Mouse (Mus musculus) mouse embryonic stem cell (cell line): ENCODE measurements around the gene 2010111I01Rik.

ENCODE experiments used
- in situ Hi-C, 2 experiments: fragments of 300-500 bp; cut with MboI; formaldehyde crosslinking; loops; 1 replicate in 1 of 2; 3 replicates in 1 of 2; pipeline ENCODE4 v1.14.3; 2019 to 2020; ENCODE audit warnings: low sequenced_read_pairs in 2 of 2, low pct_unique_long_range_greater_than_20kb in 1 of 2, mixed read lengths in 1 of 2; ENCODE audit not compliant: unreplicated experiment in 1 of 2

Gene 2010111I01Rik

DNA sequence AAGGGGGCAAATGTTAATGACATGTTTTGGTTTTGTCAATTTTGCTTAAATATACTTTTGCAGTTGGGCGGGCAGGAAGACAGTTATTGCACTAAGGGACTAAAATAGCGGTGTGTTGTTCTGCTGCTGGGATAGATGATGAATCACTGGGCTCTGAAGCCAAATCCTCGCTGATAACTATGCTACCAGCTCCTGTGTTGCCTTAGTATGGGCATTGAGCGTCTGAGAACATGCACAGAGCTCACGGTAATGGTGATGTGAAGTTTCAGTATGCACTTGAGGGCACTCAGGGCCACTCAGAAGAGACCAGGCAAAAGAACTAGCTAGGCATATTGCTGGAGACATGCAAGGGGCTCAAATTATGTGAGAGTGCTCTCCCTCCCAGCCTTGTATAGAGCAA, 276.1 kb downstream of the 2010111I01Rik start:
- in situ Hi-C loops: no loop called here

DNA sequence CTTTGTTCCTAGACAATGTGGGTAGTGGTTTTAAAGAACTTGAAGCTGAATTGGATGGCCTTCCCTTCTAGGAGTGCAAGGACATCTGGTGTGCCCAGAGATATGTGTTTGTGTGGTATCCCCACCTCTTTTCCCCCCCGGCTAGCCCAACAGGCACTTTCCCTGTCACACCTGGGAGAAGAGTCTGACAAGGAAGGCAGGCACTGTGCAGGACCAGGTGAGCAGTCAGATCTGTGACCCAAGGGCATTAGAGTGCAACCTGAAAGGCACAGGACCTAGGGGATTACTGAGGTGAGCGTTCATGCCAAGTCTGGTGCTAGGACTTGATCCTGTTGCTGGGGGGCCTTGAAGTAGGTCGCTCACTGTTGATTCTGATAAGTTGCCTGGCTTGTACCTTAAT, 277.0 kb downstream of the 2010111I01Rik start:
- in situ Hi-C loops: no loop called here

DNA sequence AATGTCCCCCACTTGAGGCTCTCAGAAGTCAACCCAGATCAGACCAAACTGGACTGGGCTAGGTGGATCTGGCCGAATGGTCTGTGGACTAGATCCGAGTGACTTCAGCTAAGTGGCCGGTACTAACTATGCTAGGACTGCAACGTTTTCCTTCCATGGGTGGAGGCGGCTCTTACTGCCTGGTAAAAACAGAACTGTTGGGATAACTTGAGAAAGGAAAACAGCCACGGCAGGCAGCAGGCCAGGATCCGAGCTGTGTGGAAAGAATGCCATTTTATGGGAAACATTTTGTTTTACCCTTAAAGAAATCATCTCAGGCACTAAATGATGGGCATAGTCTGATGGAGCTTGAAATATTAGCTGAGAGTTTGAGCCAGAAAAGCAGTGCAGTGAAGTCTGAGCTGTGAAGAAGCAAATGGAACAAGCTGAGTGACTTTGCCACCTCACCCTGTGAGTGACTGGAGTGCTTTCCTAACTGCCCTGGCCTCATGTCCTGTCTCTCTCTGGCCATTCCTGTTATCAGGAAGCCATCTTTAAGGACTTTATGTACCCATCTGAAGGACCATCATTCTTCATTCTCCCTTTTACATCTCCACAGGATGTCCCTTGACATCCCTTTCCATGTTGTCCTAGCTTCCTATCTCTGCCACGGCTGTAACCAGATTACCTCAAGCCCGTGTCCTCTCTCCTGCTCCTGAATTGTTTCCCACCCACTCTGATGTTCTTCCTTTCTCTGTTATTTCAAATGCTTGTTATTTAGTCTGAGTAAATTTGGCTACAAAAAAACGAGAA, 277.9 kb downstream of the 2010111I01Rik start:
- in situ Hi-C loops: no loop called here

DNA sequence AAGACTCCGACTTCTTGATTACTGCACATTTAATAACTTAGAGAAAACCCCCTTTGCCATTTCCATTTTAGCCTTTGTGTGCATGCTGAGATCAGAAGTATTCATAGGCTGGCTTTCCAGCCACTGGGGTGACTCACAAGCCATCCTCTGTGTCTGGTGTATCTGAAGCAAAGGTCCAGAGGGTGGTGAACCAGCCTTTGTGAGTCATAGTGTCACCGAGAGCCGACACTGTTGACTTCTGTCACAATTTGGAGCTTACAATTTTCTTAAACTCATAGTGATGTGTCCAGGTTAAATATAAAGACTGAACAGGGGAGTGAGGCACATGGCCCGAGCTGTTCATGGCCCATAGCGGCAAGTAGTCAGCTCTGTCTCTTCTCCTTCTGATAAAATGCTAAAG, 278.9 kb downstream of the 2010111I01Rik start:
- in situ Hi-C loops: no loop called here

DNA sequence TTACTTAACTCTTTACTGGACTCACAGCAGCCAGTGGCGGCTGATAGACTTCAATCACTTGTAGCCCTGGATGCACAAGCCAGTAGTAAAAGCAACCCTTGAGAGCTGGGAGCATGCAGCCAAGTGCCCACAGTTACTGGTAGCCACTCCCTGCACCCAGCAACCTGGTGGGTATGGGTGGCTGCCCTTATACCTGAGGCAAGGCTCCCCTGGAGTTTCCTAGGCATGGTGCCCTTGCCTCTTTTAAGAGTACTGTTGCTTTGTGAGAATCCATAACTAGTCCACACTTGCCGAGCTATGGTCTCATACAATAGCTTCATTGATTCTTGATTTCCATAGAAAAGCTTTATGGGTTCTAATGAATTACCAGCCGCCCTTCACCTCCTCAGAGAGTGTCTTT, 279.7 kb downstream of the 2010111I01Rik start:
- in situ Hi-C loops: no loop called here

DNA sequence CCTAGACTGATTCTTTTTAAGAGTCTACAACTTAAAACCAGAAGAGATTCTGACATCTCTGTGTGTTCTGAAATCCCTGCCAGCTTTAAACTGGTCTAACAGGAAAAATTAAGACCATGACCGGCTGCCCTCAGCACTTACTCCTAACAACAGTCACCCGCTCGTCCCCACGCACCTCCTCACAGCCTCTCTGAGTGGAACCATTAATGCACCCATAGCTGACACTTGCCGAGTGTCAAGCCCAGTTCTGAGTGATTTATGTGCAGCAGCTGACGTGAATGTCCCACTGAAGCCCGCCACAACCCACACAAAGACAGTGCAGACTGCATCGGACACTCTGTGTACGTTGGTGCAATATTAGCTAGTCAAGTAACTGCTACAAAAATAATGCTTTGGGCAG, 280.5 kb downstream of the 2010111I01Rik start:
- in situ Hi-C loops: no loop called here

DNA sequence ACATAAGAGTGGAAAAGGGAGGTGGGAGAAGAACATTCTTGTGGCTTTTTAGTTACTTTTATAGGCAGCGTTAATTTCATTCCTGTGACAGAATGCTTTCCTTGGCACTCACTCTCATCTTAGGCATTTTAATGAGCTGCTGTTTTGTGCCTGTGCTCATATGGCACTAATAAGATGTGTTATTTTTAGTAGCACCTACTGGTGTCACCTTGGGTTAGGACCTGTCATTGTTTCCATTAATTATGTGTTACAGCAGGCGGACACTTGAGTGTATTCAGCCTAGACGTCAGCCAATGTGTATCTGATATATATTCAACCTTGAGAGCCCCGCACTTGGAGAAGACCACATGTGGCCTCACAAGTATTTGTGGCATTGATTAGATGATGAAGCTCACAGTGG, 281.1 kb downstream of the 2010111I01Rik start:
- in situ Hi-C loops: no loop called here

DNA sequence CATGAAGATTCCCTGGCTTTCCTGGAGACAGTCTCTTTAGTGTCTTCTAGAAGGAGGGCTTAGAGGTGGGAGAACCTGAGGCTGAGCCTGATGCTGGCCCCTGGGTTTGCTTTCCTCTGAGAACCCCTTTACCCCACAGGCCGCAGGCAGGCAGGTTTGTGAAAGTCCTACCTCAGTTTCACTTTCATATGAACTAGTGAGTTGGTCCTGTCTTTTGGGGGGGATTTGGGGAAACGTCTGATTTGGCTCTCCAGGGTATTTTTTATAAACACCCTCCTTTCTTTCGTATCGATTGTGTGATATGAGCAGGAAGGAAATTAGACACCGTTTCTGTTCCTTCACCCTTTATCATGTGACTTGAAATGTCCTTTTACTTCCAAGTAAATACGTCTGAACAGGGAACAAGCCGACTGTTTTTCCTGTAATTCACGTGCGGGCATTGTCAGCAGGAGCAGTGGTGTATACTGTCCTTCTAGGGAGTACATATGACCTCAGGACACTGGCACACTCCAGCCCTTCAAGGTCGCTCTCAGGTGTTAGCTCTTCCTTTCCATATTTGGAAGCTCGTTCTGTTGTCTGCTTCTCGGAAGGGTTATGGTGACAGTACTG, 281.7 kb downstream of the 2010111I01Rik start:
- in situ Hi-C loops: no loop called here

DNA sequence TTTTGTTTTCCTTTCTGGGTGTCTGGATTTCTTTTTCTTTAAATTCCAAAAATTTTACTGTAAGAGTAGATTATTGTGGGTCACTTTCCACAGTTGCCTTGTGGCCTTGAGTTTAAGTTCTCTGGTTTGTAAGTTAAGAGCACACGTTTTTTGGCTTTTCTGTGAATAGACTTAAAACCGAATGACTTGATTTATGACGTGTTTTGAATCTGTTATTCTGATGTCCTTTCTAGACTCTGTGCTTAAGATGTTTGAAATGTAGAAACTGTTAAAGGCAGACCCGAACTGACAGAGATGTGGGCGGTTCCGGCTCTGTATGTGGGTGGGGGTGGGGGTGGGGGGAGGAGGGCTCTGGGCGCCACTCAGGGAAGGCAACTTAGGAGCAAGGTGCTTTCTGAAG, 282.3 kb downstream of the 2010111I01Rik start:
- in situ Hi-C loops: no loop called here

DNA sequence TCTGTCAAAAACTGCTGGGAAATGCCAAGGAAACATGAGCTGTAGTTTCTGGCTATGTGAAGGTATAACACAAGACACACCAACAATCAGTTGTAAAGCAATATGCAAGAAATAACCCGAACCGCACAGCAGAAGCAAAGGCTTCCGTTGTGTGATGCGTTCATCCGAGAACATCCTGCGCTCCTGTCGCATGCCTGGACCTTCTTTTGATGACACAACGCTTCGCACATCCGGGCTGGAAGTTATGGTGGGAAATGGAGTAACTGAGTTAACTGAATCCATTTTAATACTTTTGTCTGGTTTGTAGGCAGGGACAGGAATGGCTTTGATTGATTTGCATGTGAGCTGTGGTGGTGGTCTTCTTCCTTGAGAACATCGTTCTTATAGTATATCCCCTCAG, 282.9 kb downstream of the 2010111I01Rik start:
- in situ Hi-C loops: no loop called here

DNA sequence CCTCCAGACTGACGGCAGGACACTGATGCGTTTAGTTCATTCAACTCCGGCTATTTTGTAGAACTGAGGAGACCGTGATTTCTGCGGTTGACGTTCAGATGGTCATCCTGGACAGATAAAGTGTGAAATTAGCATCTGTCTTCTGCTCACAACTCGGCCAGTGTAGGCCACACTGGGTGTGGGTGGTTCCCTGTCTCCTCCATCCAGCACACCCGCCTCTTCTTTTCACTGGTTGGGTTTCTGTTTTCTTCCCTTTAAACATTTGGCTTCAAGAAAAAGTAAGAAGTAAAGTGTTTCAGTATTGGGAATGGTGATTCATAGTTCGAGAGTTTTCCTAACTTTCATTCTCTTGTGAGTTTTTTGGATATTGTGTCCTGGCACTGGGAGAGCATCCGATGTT, 283.6 kb downstream of the 2010111I01Rik start:
- in situ Hi-C loops: no loop called here

DNA sequence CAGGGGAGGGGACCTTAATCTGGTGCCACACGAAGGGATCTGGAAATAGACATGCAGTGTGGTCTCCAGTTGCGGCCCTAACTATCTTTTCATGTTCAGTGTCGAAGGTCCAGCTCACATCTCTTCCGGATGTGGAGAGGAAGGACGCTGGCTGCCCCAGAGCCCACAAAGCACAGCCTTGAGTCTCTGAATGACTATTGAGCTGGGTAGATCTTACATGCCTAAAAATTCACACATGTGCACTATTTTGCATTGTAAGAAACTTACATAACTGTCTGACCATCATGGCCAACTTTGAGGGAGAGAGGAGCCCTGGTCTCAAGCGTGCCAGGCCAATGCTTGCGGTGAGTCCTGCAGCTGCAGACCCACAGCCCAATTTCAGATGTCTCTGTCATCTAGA, 284.5 kb downstream of the 2010111I01Rik start:
- in situ Hi-C loops: no loop called here

DNA sequence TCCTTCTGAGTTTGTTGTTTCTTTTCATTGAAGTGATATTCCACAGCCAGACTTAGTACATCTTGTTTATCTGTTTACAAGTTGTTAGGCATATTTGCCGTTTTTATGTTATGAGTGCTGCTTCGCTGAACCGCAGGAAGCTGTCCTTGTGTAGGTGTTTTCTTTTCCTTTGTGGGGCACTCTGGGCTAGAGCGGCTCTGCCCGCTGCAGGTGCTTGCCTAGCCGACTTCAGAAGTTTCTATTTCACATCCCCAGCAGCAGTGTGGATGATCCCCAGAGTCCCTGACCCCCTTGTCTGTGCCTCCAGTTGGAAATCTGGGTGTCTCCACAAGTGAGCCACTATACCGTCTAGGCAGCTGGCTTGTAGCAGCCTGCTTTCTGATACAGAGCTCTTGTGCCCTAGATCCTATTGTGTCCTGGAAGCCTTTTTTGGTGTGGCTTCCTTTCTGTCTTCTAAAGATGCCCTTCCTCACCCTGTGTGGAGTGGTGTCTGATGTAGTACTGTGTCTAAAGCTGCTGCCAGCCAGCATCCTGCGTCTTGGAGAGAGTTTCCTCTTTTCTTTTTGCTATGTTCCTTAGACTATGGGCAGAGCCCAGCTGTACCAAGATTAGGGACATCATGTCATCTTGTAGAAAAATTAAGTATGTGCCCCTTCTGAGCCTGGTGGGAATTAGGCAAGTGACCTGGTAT, 285.2 kb downstream of the 2010111I01Rik start:
- in situ Hi-C loops: no loop called here

DNA sequence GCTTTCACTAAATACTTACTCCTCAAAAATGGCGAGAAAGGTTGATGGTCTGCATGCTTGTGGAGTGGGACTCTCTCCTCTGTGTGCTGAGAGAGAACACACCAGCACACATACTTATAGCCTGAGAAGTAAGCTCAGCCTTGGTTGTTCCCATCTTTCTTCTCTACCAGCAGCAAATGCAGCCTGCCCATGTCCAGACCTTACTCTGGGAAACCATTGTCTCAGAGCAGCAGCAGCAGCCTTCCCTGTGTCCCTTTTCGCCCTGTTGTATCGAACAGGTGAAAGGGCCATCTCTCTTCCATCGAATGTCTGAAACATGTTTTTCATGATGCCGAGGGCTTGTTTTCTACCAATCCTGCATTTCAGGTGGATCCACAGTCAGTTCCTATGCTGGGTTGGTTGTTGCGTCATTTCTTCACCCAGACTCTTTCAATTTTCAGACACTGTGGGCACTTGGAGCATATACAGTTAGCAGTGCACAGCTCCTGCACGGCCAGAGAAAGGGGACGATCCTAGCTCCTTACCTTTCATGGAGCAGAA, 285.8 kb downstream of the 2010111I01Rik start:
- in situ Hi-C loops: no loop called here

DNA sequence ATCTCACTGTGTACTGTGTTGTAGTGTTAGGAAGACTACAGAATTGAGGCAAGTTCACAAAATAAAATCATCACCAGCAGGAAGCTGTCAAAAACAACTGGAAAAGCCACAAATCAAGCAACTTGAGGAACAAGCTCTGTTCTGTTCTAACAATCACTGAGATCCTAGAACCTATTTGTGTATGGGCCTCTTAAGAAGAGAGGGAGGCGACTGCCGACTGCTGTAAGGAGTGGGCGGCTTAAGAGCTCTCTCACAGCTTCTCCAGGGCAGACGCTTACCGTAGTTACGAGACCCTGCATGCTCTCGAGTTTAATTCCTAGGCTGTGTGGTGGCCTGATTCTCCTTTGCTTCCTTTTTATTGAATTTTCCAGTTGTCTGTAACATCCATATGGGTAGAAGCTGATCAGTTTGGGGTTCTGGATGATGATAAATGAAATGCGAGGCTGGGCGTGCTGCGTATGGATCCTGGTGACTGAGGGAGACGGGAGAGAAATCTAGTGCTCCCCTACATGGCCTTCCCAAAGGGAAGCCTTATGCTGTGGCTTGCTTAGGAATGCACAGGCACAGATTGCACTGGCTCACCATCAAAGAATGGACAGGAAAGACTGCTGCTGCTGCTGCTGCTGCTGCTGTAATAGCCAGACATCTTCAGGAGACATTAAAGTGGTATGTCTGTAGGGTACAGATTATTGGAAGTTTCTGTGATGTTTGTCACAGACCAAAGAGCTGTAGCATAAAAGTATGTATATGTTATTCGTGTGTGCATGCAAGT, 286.6 kb downstream of the 2010111I01Rik start:
- in situ Hi-C loops: no loop called here

DNA sequence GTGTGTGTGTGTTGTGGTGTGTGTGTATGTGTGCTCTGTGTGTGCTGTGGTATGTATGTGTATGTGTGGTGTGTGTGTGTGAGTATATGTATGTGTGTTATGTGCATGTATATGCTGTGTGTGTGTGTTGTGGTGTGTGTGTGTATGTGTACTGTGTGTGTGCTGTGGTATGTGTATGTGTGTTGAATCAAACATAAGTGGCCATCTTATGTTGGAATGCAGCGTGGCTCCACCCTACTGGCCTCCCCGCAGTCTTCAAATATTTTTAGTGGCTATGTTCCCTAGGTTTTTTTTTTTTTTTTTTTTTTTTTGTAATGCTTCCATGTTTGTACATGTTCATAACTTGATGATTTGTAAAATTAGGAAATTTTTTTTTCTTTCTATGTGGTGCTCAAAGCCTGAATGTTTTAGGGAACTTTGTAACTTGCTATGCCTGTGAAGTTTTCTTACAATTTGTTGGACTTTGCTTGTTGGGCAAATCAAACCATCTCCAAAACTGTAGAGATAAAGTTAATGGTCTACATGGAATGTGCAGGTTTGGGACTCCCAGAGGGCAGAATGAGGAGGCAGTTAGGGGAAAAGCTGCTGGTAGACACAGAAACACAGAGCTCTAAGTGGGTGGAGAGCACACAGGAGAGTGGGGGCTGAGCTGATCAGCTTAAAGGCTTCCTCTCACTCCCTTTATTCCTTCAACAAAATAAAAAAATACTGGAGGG, 287.8 kb downstream of the 2010111I01Rik start:
- in situ Hi-C loops: no loop called here

DNA sequence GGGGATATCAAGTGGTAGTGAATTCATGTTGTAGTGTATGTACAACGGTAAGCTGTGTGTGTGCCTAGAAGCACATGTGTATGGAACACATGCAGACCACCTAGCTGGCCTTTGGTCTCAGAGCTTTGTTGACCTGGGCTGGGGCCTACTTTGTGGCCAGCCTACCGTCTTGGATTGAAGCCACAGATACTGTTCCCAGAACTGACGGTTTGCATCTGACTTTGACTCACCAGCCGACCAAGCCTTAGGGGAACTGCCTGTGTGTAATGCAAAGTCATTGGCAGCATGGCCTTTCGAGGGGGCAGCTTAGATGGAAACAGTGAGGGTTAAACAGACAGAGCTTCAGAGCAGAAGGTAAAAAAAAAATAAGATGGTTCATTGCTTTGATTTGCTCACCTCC, 288.5 kb downstream of the 2010111I01Rik start:
- in situ Hi-C loops: no loop called here
